Mouse (Mus musculus) stomach, postnatal 0 days (tissue): ENCODE measurements around the gene Spg20. TPM values are rescaled to one million over a fixed set of nuclear protein-coding genes. Genes with fewer than 3 reads are reported as not detected.

Experiments used
- ATAC-seq: fragments of 200-750 bp; cut with Nextera tagmentation; 2 replicates; pipeline ENCODE4 v1.8.0; 2017; ENCODE audit not compliant: low FRiP score, low TSS enrichment
- DNase-seq: peaks from one replicate; pipeline ENCODE4 v3.0.0-alpha.2; 2016; ENCODE audit warnings: low spot score
- H3K27ac ChIP-seq: fragments of 300-500 bp; sonication (generic); replicated peaks from 2 replicates; pipeline ENCODE4 v1.5.1; 2014; ENCODE audit warnings: mild to moderate bottlenecking, control low read depth
- H3K27me3 ChIP-seq: fragments of 300-500 bp; sonication (generic); 2 replicates; pipeline ENCODE4 v1.6.1; 2014; ENCODE audit warnings: low read length; ENCODE audit not compliant: control insufficient read depth, insufficient read depth
- H3K36me3 ChIP-seq: fragments of 300-500 bp; sonication (generic); 2 replicates; pipeline ENCODE4 v1.6.1; 2014; ENCODE audit warnings: low read length, mixed read lengths; ENCODE audit not compliant: control insufficient read depth, insufficient read depth
- H3K4me1 ChIP-seq: fragments of 300-500 bp; sonication (generic); replicated peaks from 2 replicates; pipeline ENCODE4 v1.6.1; 2014; ENCODE audit warnings: antibody characterized with exemption; ENCODE audit not compliant: control insufficient read depth, insufficient read depth
- H3K4me2 ChIP-seq: fragments of 300-500 bp; sonication (generic); replicated peaks from 2 replicates; pipeline ENCODE4 v1.6.1; 2014; ENCODE audit warnings: low read depth, mild to moderate bottlenecking, control low read depth, moderate library complexity
- H3K4me3 ChIP-seq: fragments of 300-500 bp; sonication (generic); 2 replicates; pipeline ENCODE4 v1.5.1; 2014; ENCODE audit warnings: low read depth, low read length, control low read depth
- H3K9ac ChIP-seq: fragments of 300-500 bp; sonication (generic); 2 replicates; pipeline ENCODE4 v1.6.1; 2014; ENCODE audit warnings: mild to moderate bottlenecking, low read length, control low read depth, mixed read lengths
- H3K9me3 ChIP-seq: fragments of 300-500 bp; sonication (generic); 2 replicates; pipeline ENCODE4 v1.6.1; 2016; ENCODE audit warnings: low read length; ENCODE audit not compliant: control insufficient read depth
- CTCF ChIP-seq: IDR thresholded peaks from 2 replicates; pipeline ENCODE4 v1.5.1; 2016; ENCODE audit warnings: antibody characterized with exemption, low read depth, mild to moderate bottlenecking, moderate library complexity
- EP300 ChIP-seq: optimal IDR thresholded peaks from 2 replicates; pipeline ENCODE3; 2016; ENCODE audit warnings: antibody characterized with exemption
- WGBS: fragments of 180-500 bp; shearing (Covaris S2); extraction: QIAGEN DNeasy Blood & Tissue Kit; methylation state at CpG from one replicate; pipeline ENCODE4 v1.1.7; 2014; 5-methylcytosine and 5-hydroxymethylcytosine counted together
- polyA plus RNA-seq: library from polyadenylated mRNA; unstranded; fragments of >200 nt; fragmentation: Nextera tagmentation; extraction: Ambion mirVana; gene quantifications from 2 replicates; pipeline ENCODE4 v1.2.1, GENCODE M21; 2015

The Spg20 gene
- polyA plus RNA-seq, 1 experiment from 2014 or later: 14.4 TPM

GRCm38 (mm10) chr3:55129181-55129692, 17.3 kb downstream of the Spg20 start:
- Histone ChIP-seq H3K9ac (no peak overlapping the region), H3K36me3 (peaks cover 24% of the 10 kb centered on the region), H3K9me3 (no peaks in the 10 kb centered on the region), H3K4me1 (no peaks in the 10 kb centered on the region), H3K4me2 (no peak overlapping the region), H3K27ac (no peak overlapping the region), H3K4me3 (no peak overlapping the region), H3K27me3 (no peaks in the 10 kb centered on the region)
- WGBS: 90% methylated on average over 4 of the region's 4 CpGs
- DNase-seq: no peak
- no peak for TF ChIP-seq CTCF
- no peak for TF ChIP-seq EP300
- ATAC-seq: no peak

DNA sequence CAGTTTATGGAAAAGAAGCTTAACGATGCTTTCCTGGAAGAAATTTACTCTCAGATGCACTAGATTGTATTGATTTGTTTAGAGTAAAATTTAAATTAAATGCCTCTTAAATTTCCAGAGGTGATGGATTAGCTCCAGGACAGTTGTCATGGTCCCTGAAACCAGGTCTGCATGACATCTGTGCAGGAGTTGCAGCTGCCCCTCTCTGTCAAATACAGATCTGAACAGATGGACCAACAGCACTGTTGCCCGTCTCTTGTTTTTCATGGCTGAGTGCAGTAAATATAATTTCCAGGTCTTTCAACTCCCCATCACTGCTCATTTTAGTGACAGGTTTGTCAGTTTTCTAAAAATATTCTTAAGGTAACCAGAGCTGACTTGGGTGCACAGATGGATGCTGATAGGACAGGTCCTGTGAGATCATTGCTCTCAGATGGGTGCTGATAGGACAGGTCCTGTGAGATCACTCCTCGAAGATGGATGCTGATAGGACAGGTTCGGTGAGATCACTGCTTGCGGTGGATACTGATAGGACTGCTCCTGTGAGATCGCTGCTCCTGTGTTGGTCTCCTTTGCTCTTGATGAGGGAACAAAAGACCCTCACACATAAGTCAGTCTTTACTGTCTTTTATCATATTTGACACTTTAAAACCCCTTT, 19.8 kb downstream of the Spg20 start:
- Histone ChIP-seq H3K9ac (no peak overlapping the region), H3K27ac (no peak overlapping the region), H3K27me3 (no peaks in the 10 kb centered on the region), H3K4me2 (no peak overlapping the region), H3K4me3 (no peak overlapping the region), H3K4me1 (no peaks in the 10 kb centered on the region), H3K9me3 (no peaks in the 10 kb centered on the region), H3K36me3 (peaks cover 34% of the 10 kb centered on the region)
- no peak for ATAC-seq
- no peak for DNase-seq
- 90% methylated on average over 6 of the region's 6 CpGs for WGBS
- TF ChIP-seq CTCF: no peak
- no peak for TF ChIP-seq EP300

GRCm38 (mm10) chr3:55137039-55137438, 25.1 kb downstream of the Spg20 start, which contains the start of gene Ccdc169:
Gene Ccdc169 (plus strand): TSS chr3:55137339.
- Histone ChIP-seq H3K27me3 (no peaks in the 10 kb centered on the region), H3K4me3 (no peak within 1 kb of the TSS), H3K9me3 (no peaks in the 10 kb centered on the region), H3K9ac (no peak within 1 kb of the TSS), H3K27ac (no peak within 1 kb of the TSS), H3K4me1 (no peaks in the 10 kb centered on the region), H3K4me2 (no peak within 1 kb of the TSS), H3K36me3 (peaks cover 18% of the 10 kb centered on the region)
- TF ChIP-seq CTCF (no peak), EP300 (no peak)
- ATAC-seq: no peak
- no peak for DNase-seq

DNA sequence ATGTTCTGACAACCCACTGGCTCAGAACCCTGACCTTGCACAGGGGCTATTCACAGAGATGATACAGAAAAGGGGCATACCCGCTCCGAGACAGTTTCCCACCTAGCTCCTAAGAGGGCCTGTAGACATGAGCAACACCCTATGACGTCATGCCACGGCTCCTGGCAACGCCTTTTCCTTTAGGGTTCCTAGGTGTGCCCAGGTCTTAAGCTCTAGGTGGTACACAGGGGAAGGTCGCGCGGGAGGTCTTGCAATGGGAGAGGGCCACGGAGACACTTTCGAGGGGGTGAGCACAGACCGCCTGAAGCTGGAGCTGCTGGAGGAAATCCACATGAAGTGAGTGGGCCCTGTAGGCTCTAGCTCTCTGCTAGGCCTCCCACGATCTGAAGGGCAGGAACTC, 27.9 kb downstream of the Spg20 start:
- H3K36me3 ChIP-seq: peaks cover 6% of the 10 kb centered on the region; the same call in 1 of the 2 replicates
- H3K4me1 ChIP-seq: no peaks in the 10 kb centered on the region
- H3K27ac ChIP-seq: no peak overlapping the region
- H3K4me3 ChIP-seq: no peak overlapping the region
- no peak overlapping the region for H3K4me2 ChIP-seq
- 92% methylated on average over 12 of the region's 12 CpGs for WGBS
- TF ChIP-seq CTCF (no peak), EP300 (no peak)
- no peak overlapping the region for H3K9ac ChIP-seq
- no peaks in the 10 kb centered on the region for H3K27me3 ChIP-seq
- DNase-seq (no peak), ATAC-seq (no peak)
- no peaks in the 10 kb centered on the region for H3K9me3 ChIP-seq

DNA sequence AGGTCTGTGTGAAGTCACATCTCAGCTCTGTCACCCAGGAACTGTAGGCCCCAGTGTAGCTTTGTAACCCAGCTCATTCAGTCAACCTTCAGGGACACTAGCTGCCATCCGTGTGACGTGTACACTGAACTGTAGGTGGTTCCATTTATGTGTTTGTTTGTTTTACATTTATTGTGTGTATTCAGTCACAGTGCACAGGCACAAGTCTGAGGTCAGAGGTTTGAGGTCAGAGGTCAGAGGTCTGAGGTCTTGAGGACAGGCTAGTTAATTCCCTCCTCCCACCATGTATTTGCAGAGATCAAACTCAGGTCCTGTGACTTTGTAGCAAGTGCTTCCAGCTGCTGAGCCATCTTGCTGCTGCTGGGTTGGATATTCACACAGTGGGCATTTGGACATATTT, 29.5 kb downstream of the Spg20 start:
- ATAC-seq: no peak
- no peak overlapping the region for H3K9ac ChIP-seq
- no peaks in the 10 kb centered on the region for H3K9me3 ChIP-seq
- 0 out of 2 replicates have a peak, but pooled peaks cover 2% of the 10 kb centered on the region for H3K36me3 ChIP-seq
- H3K4me3 ChIP-seq: no peak overlapping the region
- no peak for DNase-seq
- no peak overlapping the region for H3K4me2 ChIP-seq
- no peaks in the 10 kb centered on the region for H3K27me3 ChIP-seq
- H3K4me1 ChIP-seq: no peaks in the 10 kb centered on the region
- WGBS: 83% methylated on average over 2 of the region's 2 CpGs
- H3K27ac ChIP-seq: no peak overlapping the region
- TF ChIP-seq CTCF (no peak), EP300 (no peak)

- Histone ChIP-seq H3K36me3 (no peaks in the 10 kb centered on the region), H3K9ac (no peak overlapping the region), H3K9me3 (no peaks in the 10 kb centered on the region), H3K27me3 (no peaks in the 10 kb centered on the region), H3K4me2 (no peak overlapping the region), H3K4me3 (no peak overlapping the region), H3K4me1 (no peaks in the 10 kb centered on the region), H3K27ac (no peak overlapping the region)
- ATAC-seq (no peak), DNase-seq (no peak)
- 82% methylated on average over 4 of the region's 4 CpGs for WGBS
- TF ChIP-seq CTCF: no peak
- no peak for TF ChIP-seq EP300
These were observed 33.0 kb downstream of the Spg20 start for GRCm38 (mm10) chr3:55144916-55145315.
